Mouse (Mus musculus) limb, embryonic 14.5 days (tissue): ENCODE measurements around the gene Ksr1. TPM values are rescaled to one million over a fixed set of nuclear protein-coding genes. Genes with fewer than 3 reads are reported as not detected.

Source experiments
- ATAC-seq: fragments of 200-750 bp; cut with Nextera tagmentation; 2 replicates; pipeline ENCODE4 v1.8.0; 2017; ENCODE audit warnings: low read depth, moderate number of reproducible peaks, moderate TSS enrichment; ENCODE audit not compliant: low FRiP score
- DNase-seq: peaks from one replicate; pipeline ENCODE4 v3.0.0-alpha.2; 2015; ENCODE audit warnings: low spot score
- H3K27ac ChIP-seq: fragments of 300-500 bp; sonication (generic); replicated peaks from 2 replicates; pipeline ENCODE4 v1.5.1; 2014; ENCODE audit warnings: low read depth, mild to moderate bottlenecking, low read length, moderate library complexity, mixed read lengths
- H3K27me3 ChIP-seq: fragments of 300-500 bp; sonication (generic); 2 replicates; pipeline ENCODE4 v1.6.1; 2014; ENCODE audit warnings: low read length, mixed read lengths; ENCODE audit not compliant: control insufficient read depth, insufficient read depth
- H3K36me3 ChIP-seq: fragments of 300-500 bp; sonication (generic); 2 replicates; pipeline ENCODE4 v1.6.1; 2014; ENCODE audit warnings: mild to moderate bottlenecking, low read length, moderate library complexity, mixed read lengths; ENCODE audit not compliant: control insufficient read depth, insufficient read depth
- H3K4me1 ChIP-seq: fragments of 300-500 bp; sonication (generic); 2 replicates; pipeline ENCODE4 v1.6.1; 2014; ENCODE audit warnings: antibody characterized with exemption, low read length, mixed read lengths; ENCODE audit not compliant: control insufficient read depth, insufficient read depth
- H3K4me2 ChIP-seq: fragments of 300-500 bp; sonication (generic); replicated peaks from 2 replicates; pipeline ENCODE4 v1.6.1; 2014; ENCODE audit warnings: low read depth, mild to moderate bottlenecking, low read length, moderate library complexity; ENCODE audit not compliant: severe bottlenecking
- H3K4me3 ChIP-seq: fragments of 300-500 bp; sonication (generic); replicated peaks from 2 replicates; pipeline ENCODE4 v1.5.1; 2014; ENCODE audit warnings: low read length
- H3K9ac ChIP-seq: fragments of 300-500 bp; sonication (generic); 2 replicates; pipeline ENCODE4 v1.6.1; 2014; ENCODE audit warnings: mild to moderate bottlenecking, low read depth, low read length, moderate library complexity; ENCODE audit not compliant: severe bottlenecking
- H3K9me3 ChIP-seq: fragments of 300-500 bp; sonication (generic); 2 replicates; pipeline ENCODE4 v1.6.1; 2016; ENCODE audit warnings: low read length; ENCODE audit not compliant: control insufficient read depth
- POLR2A ChIP-seq: fragments of 200-500 bp; IDR thresholded peaks from 2 replicates; pipeline ENCODE4 v1.8.0; 2012; ENCODE audit warnings: inconsistent platforms, mild to moderate bottlenecking, moderate library complexity, borderline replicate concordance; ENCODE audit not compliant: insufficient read depth, insufficient read length; ENCODE audit errors: extremely low read depth
- WGBS: fragments of 180-500 bp; shearing (Covaris S2); extraction: QIAGEN DNeasy Blood & Tissue Kit; methylation state at CpG from one replicate; pipeline ENCODE4 v1.1.7; 2014; 5-methylcytosine and 5-hydroxymethylcytosine counted together
- polyA plus RNA-seq, 2 experiments: library from polyadenylated mRNA; depleted of rRNA in 1 of 2; stranded (reverse) in 1 of 2; unstranded in 1 of 2; fragments of >200 nt; fragmentation: Nextera tagmentation in 1 of 2; extraction: Ambion mirVana in 1 of 2; gene quantifications; 2 replicates each; pipeline versions ENCODE4 v1.2.1 to v1.2.3; 2012 to 2014

The Ksr1 gene
- polyA plus RNA-seq, 2 experiments: 8.2 to 24.1 TPM

GRCm38 (mm10) chr11:79181914-79182313 is 35.7 kb upstream of the Ksr1 start:
- 82% methylated on average over 4 of the region's 4 CpGs for WGBS
- Histone ChIP-seq H3K36me3 (no peaks in the 10 kb centered on the region), H3K4me2 (no peak overlapping the region), H3K27ac (no peak overlapping the region), H3K9me3 (no peaks in the 10 kb centered on the region), H3K9ac (no peak overlapping the region), H3K4me3 (no peak overlapping the region), H3K4me1 (no peaks in the 10 kb centered on the region), H3K27me3 (no peaks in the 10 kb centered on the region)
- no peak for ATAC-seq
- no peak for TF ChIP-seq POLR2A
- no peak for DNase-seq

- 82% methylated on average over 3 of the region's 3 CpGs for WGBS
- no peak for DNase-seq
- no peak for TF ChIP-seq POLR2A
- Histone ChIP-seq H3K9ac (no peak overlapping the region), H3K4me3 (no peak overlapping the region), H3K9me3 (no peaks in the 10 kb centered on the region), H3K27me3 (no peaks in the 10 kb centered on the region), H3K4me1 (no peaks in the 10 kb centered on the region), H3K27ac (no peak overlapping the region), H3K36me3 (no peaks in the 10 kb centered on the region), H3K4me2 (no peak overlapping the region)
- ATAC-seq: no peak
Observed at GRCm38 (mm10) chr11:79176687-79177086, 30.5 kb upstream of the Ksr1 start.

- 84% methylated on average over 7 of the region's 7 CpGs for WGBS
- no peak for TF ChIP-seq POLR2A
- no peak overlapping the region for H3K4me3 ChIP-seq
- no peak for ATAC-seq
- no peak overlapping the region for H3K9ac ChIP-seq
- H3K4me1 ChIP-seq: no peaks in the 10 kb centered on the region
- no peaks in the 10 kb centered on the region for H3K27me3 ChIP-seq
- H3K9me3 ChIP-seq: no peaks in the 10 kb centered on the region
- no peak overlapping the region for H3K4me2 ChIP-seq
- no peaks in the 10 kb centered on the region for H3K36me3 ChIP-seq
- H3K27ac ChIP-seq: no peak overlapping the region
- DNase-seq: no peak
Observed at GRCm38 (mm10) chr11:79172054-79172453, 25.8 kb upstream of the Ksr1 start.

- ATAC-seq (no peak), DNase-seq (no peak)
- Histone ChIP-seq H3K4me2 (no peak overlapping the region), H3K27me3 (no peaks in the 10 kb centered on the region), H3K27ac (no peak overlapping the region), H3K9me3 (no peaks in the 10 kb centered on the region), H3K36me3 (no peaks in the 10 kb centered on the region), H3K9ac (no peak overlapping the region), H3K4me1 (0 out of 2 replicates have a peak, but pooled peaks cover 3% of the 10 kb centered on the region), H3K4me3 (no peak overlapping the region)
- WGBS: 66% methylated on average over 4 of the region's 4 CpGs
- no peak for TF ChIP-seq POLR2A
Observed at GRCm38 (mm10) chr11:79166582-79167300, 20.5 kb upstream of the Ksr1 start.

- ATAC-seq (no peak), DNase-seq (no peak)
- no peak for TF ChIP-seq POLR2A
- 82% methylated on average over 6 of the region's 6 CpGs for WGBS
- no peaks in the 10 kb centered on the region for H3K9me3 ChIP-seq
- no peak overlapping the region for H3K9ac ChIP-seq
- no peak overlapping the region for H3K27ac ChIP-seq
- H3K36me3 ChIP-seq: no peaks in the 10 kb centered on the region
- no peaks in the 10 kb centered on the region for H3K27me3 ChIP-seq
- 0 out of 2 replicates have a peak, but pooled peaks cover 3% of the 10 kb centered on the region for H3K4me1 ChIP-seq
- H3K4me3 ChIP-seq: no peak overlapping the region
- H3K4me2 ChIP-seq: no peak overlapping the region
Observed at GRCm38 (mm10) chr11:79161077-79161758, 15.0 kb upstream of the Ksr1 start.
